Comparison of ENCODE assay signal across 9 mouse cellular contexts in genomic region chr19:44741764-44742127, GRCm38 (mm10). TPM values are rescaled to one million over a fixed set of nuclear protein-coding genes. Genes with fewer than 3 reads are reported as not detected.
DNase-seq lines count a peak whose midpoint lies in the region; ATAC-seq lines count a peak whose summit lies in the region.
"Had no signal": no experiment of that assay in that cellular context is flagged by ENCODE, and none has a peak within 500 bp of the region (broad histone marks: within the 10 kb centered on the region; RNA-seq: fewer than 3 reads in every experiment).

No protein-coding gene starts in this region.

- ATAC-seq in heart, embryonic 15.5 days (replicated peaks; ENCODE audit: insufficient number of reproducible peaks, insufficient read depth, low FRiP score, low read depth), result no peak
- ATAC-seq in intestine, embryonic 14.5 days (replicated peaks; ENCODE audit: low FRiP score, low TSS enrichment, low read depth), result no peak
- ATAC-seq in midbrain, embryonic 16.5 days, result no peak
- no peak for ATAC-seq in granulocyte monocyte progenitor cell, adult 5-6 weeks (replicated peaks; ENCODE audit: poor library complexity, severe bottlenecking)

- H3K9me3 ChIP-seq in heart, embryonic 15.5 days (replicated peaks), result no peaks in the 10 kb centered on the region
- H3K9me3 ChIP-seq in intestine, embryonic 14.5 days (ENCODE audit: control insufficient read depth, low read length), result no peaks in the 10 kb centered on the region
- no peaks in the 10 kb centered on the region for H3K9me3 ChIP-seq in midbrain, embryonic 16.5 days (replicated peaks; ENCODE audit: control insufficient read depth, low read length, poor library complexity, severe bottlenecking)

- 1% methylated on average over 13 of the region's 13 CpGs for WGBS in heart, embryonic 15.5 days
- under 1% methylated on average over 13 of the region's 13 CpGs for WGBS in intestine, embryonic 14.5 days
- WGBS in midbrain, embryonic 16.5 days, result under 1% methylated on average over 13 of the region's 13 CpGs

- no peaks in the 10 kb centered on the region for H3K36me3 ChIP-seq in heart, embryonic 15.5 days
- H3K36me3 ChIP-seq in intestine, embryonic 14.5 days (ENCODE audit: control insufficient read depth, insufficient read depth, low read length), result no peaks in the 10 kb centered on the region
- no peaks in the 10 kb centered on the region for H3K36me3 ChIP-seq in midbrain, embryonic 16.5 days (ENCODE audit: control insufficient read depth, insufficient read depth, low read length)

- intact Hi-C loops in heart, postnatal 36 days (cut with DNase I), result loop anchor here (5.0 kb wide), 1 partner anchor 59 kb away; no protein-coding TSS in a partner anchor

- H3K4me1 ChIP-seq in heart, embryonic 15.5 days (replicated peaks), result peaks cover 30% of the 10 kb centered on the region
- no peaks in the 10 kb centered on the region for H3K4me1 ChIP-seq in intestine, embryonic 14.5 days (replicated peaks; ENCODE audit: control insufficient read depth, insufficient read depth, low read length)
- H3K4me1 ChIP-seq in midbrain, embryonic 16.5 days (ENCODE audit: control insufficient read depth, insufficient read depth, low read length), result peaks cover 7% of the 10 kb centered on the region

- peaks cover 97% of the 10 kb centered on the region for H3K27me3 ChIP-seq in heart, embryonic 15.5 days
- peaks cover 98% of the 10 kb centered on the region for H3K27me3 ChIP-seq in intestine, embryonic 14.5 days (replicated peaks; ENCODE audit: control insufficient read depth, insufficient read depth, low read length)
- peaks cover 89% of the 10 kb centered on the region for H3K27me3 ChIP-seq in midbrain, embryonic 16.5 days (ENCODE audit: control insufficient read depth, insufficient read depth, low read depth, low read length)

- no peak for DNase-seq in heart, postnatal 36 days
- DNase-seq in embryo, embryonic 9.5 days (ENCODE audit: extremely low spot score), result peak; percentile 62
- DNase-seq in intestine, embryonic 14.5 days (ENCODE audit: low spot score), result no peak
- no peak for DNase-seq in layer of hippocampus, adult 18-20 months (ENCODE audit: low spot score in 2 of 2)
- DNase-seq in left cerebral cortex, adult 8-10 months (ENCODE audit: low spot score in 2 of 2), result no peak
- DNase-seq: cerebellum, postnatal 25 days had no signal

- H3K9ac ChIP-seq in heart, embryonic 15.5 days, result 0 out of 2 replicates have a peak overlapping the region, but pooled peaks have one; percentile 15
- H3K9ac ChIP-seq in intestine, embryonic 14.5 days (ENCODE audit: low read length), result no peak overlapping the region
- H3K9ac ChIP-seq in midbrain, embryonic 16.5 days (ENCODE audit: low read depth, low read length), result no peak overlapping the region

- peak overlapping the region; percentile 60 for H3K4me2 ChIP-seq in heart, embryonic 15.5 days
- H3K4me2 ChIP-seq in intestine, embryonic 14.5 days (ENCODE audit: low read length), result peak overlapping the region; percentile 45
- H3K4me2 ChIP-seq in midbrain, embryonic 16.5 days (ENCODE audit: low read length), result 0 out of 2 replicates have a peak overlapping the region, but pooled peaks have one; percentile 4

- H3K4me3 ChIP-seq in heart, embryonic 15.5 days, result peak overlapping the region; percentile 33
- H3K4me3 ChIP-seq in intestine, embryonic 14.5 days (ENCODE audit: low read depth, low read length), result peak overlapping the region; percentile 22; the same call in 1 of the 2 replicates
- H3K4me3 ChIP-seq in midbrain, embryonic 16.5 days (ENCODE audit: low read depth, low read length), result no peak overlapping the region

- H3K27ac ChIP-seq in heart, embryonic 15.5 days, result no peak overlapping the region
- no peak overlapping the region for H3K27ac ChIP-seq in intestine, embryonic 14.5 days (ENCODE audit: low read depth)
- no peak overlapping the region for H3K27ac ChIP-seq in midbrain, embryonic 16.5 days (ENCODE audit: low read length)

RNA-seq across cellular contexts. Expression of gene Pax2, which starts 14.1 kb away (rescaled TPM):
- not detected in 2 replicates for polyA plus RNA-seq in heart, embryonic 15.5 days (2015; fragmentation: Nextera tagmentation; extraction: Ambion mirVana)
- not detected for total RNA-seq in heart, postnatal 36 days (2021)
- 0.05 TPM in 1 of 2 replicates, not detected in the other for polyA plus RNA-seq in intestine, embryonic 14.5 days (2014; fragmentation: Nextera tagmentation; extraction: Ambion mirVana)
- polyA plus RNA-seq in midbrain, embryonic 16.5 days (2015; fragmentation: Nextera tagmentation; extraction: Ambion mirVana), result 0.33 and 0.41 TPM in 2 replicates
- under 1 TPM; 0.48 to 0.50 TPM for total RNA-seq in layer of hippocampus, adult 18-20 months (2021)
- total RNA-seq in left cerebral cortex, adult 8-10 months (2022), result under 1 TPM in 3 of 4 experiments, not detected in 1; 0.11 to 0.37 (median 0.37) TPM
- not detected in 2 replicates for total RNA-seq in granulocyte monocyte progenitor cell, adult 5-6 weeks (2014; fragmentation: Nextera tagmentation)
- not detected in 2 replicates for total RNA-seq in granulocyte monocyte progenitor cell, adult 5-6 weeks (2017)

Comparison
In these comparisons a context has a peak if more than half of its experiments do, and no peak if none do; other contexts are left out.
1. H3K4me2 ChIP-seq: peak in every context shown above with its lines; median percentile 60 in heart, embryonic 15.5 days; 45 in intestine, embryonic 14.5 days; 4 in midbrain, embryonic 16.5 days.